Mouse (Mus musculus): ENCODE results near the gene Ly6g6d. TPM values are rescaled to one million over a fixed set of nuclear protein-coding genes. Genes with fewer than 3 reads are reported as not detected.

Gene Ly6g6d
- polyA plus RNA-seq, 1 experiment from 2014 or later: 1.5 TPM

- no peak for ATAC-seq (ENCODE audit: insufficient number of reproducible peaks, low FRiP score, low TSS enrichment, low read depth)
- peaks cover 52% of the 10 kb centered on the region for H3K36me3 ChIP-seq
- no peak overlapping the region for H3K9ac ChIP-seq
- H3K4me1 ChIP-seq: peaks cover 38% of the 10 kb centered on the region
- no peaks in the 10 kb centered on the region for H3K27me3 ChIP-seq
- H3K27ac ChIP-seq (replicated peaks): no peak overlapping the region
- no peak overlapping the region for H3K4me3 ChIP-seq (replicated peaks)
- whole genome bisulfite sequencing: 89% methylated on average over 7 of the region's 7 CpGs
- H3K4me2 ChIP-seq (replicated peaks): no peak overlapping the region
- no peaks in the 10 kb centered on the region for H3K9me3 ChIP-seq (replicated peaks)
These were observed 22.0 kb downstream of the Ly6g6d start for GRCm38 (mm10) chr17:35055691-35056495.

GRCm38 (mm10) chr17:35052271-35052798 is 25.5 kb downstream of the Ly6g6d start:
- H3K9me3 ChIP-seq (replicated peaks): no peaks in the 10 kb centered on the region
- peak overlapping the region; percentile 95 for H3K27ac ChIP-seq (replicated peaks)
- H3K9ac ChIP-seq: peak overlapping the region; percentile 54; the same call in 1 of the 2 replicates
- H3K36me3 ChIP-seq: peaks cover 41% of the 10 kb centered on the region
- no peaks in the 10 kb centered on the region for H3K27me3 ChIP-seq
- WGBS: 71% methylated on average over 12 of the region's 12 CpGs
- peak overlapping the region; percentile 62 for H3K4me3 ChIP-seq (replicated peaks)
- no peak for ATAC-seq (ENCODE audit: insufficient number of reproducible peaks, low FRiP score, low TSS enrichment, low read depth)
- H3K4me1 ChIP-seq: peaks cover 41% of the 10 kb centered on the region
- peak overlapping the region; percentile 87 for H3K4me2 ChIP-seq (replicated peaks)

GRCm38 (mm10) chr17:35051156-35052086 is 26.4 kb downstream of the Ly6g6d start:
- peak; percentile 56 for ATAC-seq (ENCODE audit: insufficient number of reproducible peaks, low FRiP score, low TSS enrichment, low read depth)
- Histone ChIP-seq H3K9me3 (replicated peaks) (no peaks in the 10 kb centered on the region), H3K27me3 (no peaks in the 10 kb centered on the region), H3K4me1 (peaks cover 47% of the 10 kb centered on the region), H3K4me2 (replicated peaks) (peak overlapping the region; percentile 87), H3K4me3 (replicated peaks) (peak overlapping the region; percentile 62), H3K9ac (peak overlapping the region; percentile 54), H3K36me3 (peaks cover 38% of the 10 kb centered on the region), H3K27ac (replicated peaks) (peak overlapping the region; percentile 95)
- WGBS: 1% methylated on average over 21 of the region's 21 CpGs

- no peaks in the 10 kb centered on the region for H3K9me3 ChIP-seq (replicated peaks)
- H3K4me3 ChIP-seq (replicated peaks): peak overlapping the region; percentile 62
- peaks cover 55% of the 10 kb centered on the region for H3K4me1 ChIP-seq
- peak; percentile 12; the same call in 1 of the 2 replicates for ATAC-seq (ENCODE audit: insufficient number of reproducible peaks, low FRiP score, low TSS enrichment, low read depth)
- no peaks in the 10 kb centered on the region for H3K27me3 ChIP-seq
- H3K36me3 ChIP-seq: peaks cover 27% of the 10 kb centered on the region
- H3K9ac ChIP-seq: peak overlapping the region; percentile 78
- peak overlapping the region; percentile 87 for H3K4me2 ChIP-seq (replicated peaks)
- H3K27ac ChIP-seq (replicated peaks): peak overlapping the region; percentile 99
- under 1% methylated on average over 27 of the region's 27 CpGs for WGBS
These were observed 27.6 kb downstream of the Ly6g6d start for GRCm38 (mm10) chr17:35050126-35050750.

- Histone ChIP-seq H3K4me1 (peaks cover 60% of the 10 kb centered on the region), H3K9me3 (replicated peaks) (no peaks in the 10 kb centered on the region), H3K9ac (peak within 1 kb of the TSS; percentile 78), H3K4me3 (replicated peaks) (peak within 1 kb of the TSS; percentile 62), H3K36me3 (peaks cover 22% of the 10 kb centered on the region), H3K27me3 (no peaks in the 10 kb centered on the region), H3K4me2 (replicated peaks) (peak within 1 kb of the TSS; percentile 87), H3K27ac (replicated peaks) (peak within 1 kb of the TSS; percentile 99)
- 1% methylated on average over 11 of the region's 11 CpGs for WGBS
- ATAC-seq (ENCODE audit: insufficient number of reproducible peaks, low FRiP score, low TSS enrichment, low read depth): peak; percentile 22
These were observed 28.3 kb downstream of the Ly6g6d start, which contains the start of gene Clic1 for GRCm38 (mm10) chr17:35049561-35050016. Gene Clic1, plus strand, starts transcription at chr17:35049966.

GRCm38 (mm10) chr17:35048932-35049440 is 28.9 kb downstream of the Ly6g6d start:
- peak overlapping the region; percentile 62 for H3K4me3 ChIP-seq (replicated peaks)
- H3K36me3 ChIP-seq: peaks cover 16% of the 10 kb centered on the region
- peak overlapping the region; percentile 87 for H3K4me2 ChIP-seq (replicated peaks)
- H3K4me1 ChIP-seq: peaks cover 60% of the 10 kb centered on the region
- H3K27ac ChIP-seq (replicated peaks): peak overlapping the region; percentile 99
- H3K27me3 ChIP-seq: no peaks in the 10 kb centered on the region
- 66% methylated on average over 5 of the region's 5 CpGs for WGBS
- H3K9me3 ChIP-seq (replicated peaks): no peaks in the 10 kb centered on the region
- H3K9ac ChIP-seq: no peak overlapping the region
- ATAC-seq (ENCODE audit: insufficient number of reproducible peaks, low FRiP score, low TSS enrichment, low read depth): no peak

- peak overlapping the region; percentile 24; the same call in 1 of the 2 replicates for H3K4me2 ChIP-seq (replicated peaks)
- H3K4me3 ChIP-seq (replicated peaks): no peak overlapping the region
- H3K9me3 ChIP-seq (replicated peaks): no peaks in the 10 kb centered on the region
- peaks cover 63% of the 10 kb centered on the region for H3K4me1 ChIP-seq
- peaks cover 11% of the 10 kb centered on the region for H3K36me3 ChIP-seq
- no peak for ATAC-seq (ENCODE audit: insufficient number of reproducible peaks, low FRiP score, low TSS enrichment, low read depth)
- H3K9ac ChIP-seq: no peak overlapping the region
- peak overlapping the region; percentile 99 for H3K27ac ChIP-seq (replicated peaks)
- H3K27me3 ChIP-seq: no peaks in the 10 kb centered on the region
- WGBS: 32% methylated on average over 11 of the region's 11 CpGs
These were observed 29.5 kb downstream of the Ly6g6d start for GRCm38 (mm10) chr17:35048149-35048931.

GRCm38 (mm10) chr17:35047688-35048087 is 30.2 kb downstream of the Ly6g6d start:
- 48% methylated on average over 1 of the region's 1 CpGs for WGBS
- H3K9ac ChIP-seq: no peak overlapping the region
- no peak for ATAC-seq (ENCODE audit: insufficient number of reproducible peaks, low FRiP score, low TSS enrichment, low read depth)
- H3K4me1 ChIP-seq: peaks cover 59% of the 10 kb centered on the region
- peak overlapping the region; percentile 99 for H3K27ac ChIP-seq (replicated peaks)
- peak overlapping the region; percentile 24; the same call in 1 of the 2 replicates for H3K4me2 ChIP-seq (replicated peaks)
- H3K27me3 ChIP-seq: no peaks in the 10 kb centered on the region
- H3K36me3 ChIP-seq: peaks cover 5% of the 10 kb centered on the region
- no peak overlapping the region for H3K4me3 ChIP-seq (replicated peaks)
- no peaks in the 10 kb centered on the region for H3K9me3 ChIP-seq (replicated peaks)

GRCm38 (mm10) chr17:35046681-35047455 is 31.0 kb downstream of the Ly6g6d start, which contains the start of gene Msh5:
Gene Msh5, minus strand, starts transcription at chr17:35046745.
- Histone ChIP-seq H3K4me1 (peaks cover 51% of the 10 kb centered on the region), H3K27ac (replicated peaks) (peak within 1 kb of the TSS; percentile 99), H3K27me3 (no peaks in the 10 kb centered on the region), H3K4me2 (replicated peaks) (peak within 1 kb of the TSS; percentile 98), H3K36me3 (no peaks in the 10 kb centered on the region), H3K4me3 (replicated peaks) (peak within 1 kb of the TSS; percentile 61), H3K9me3 (replicated peaks) (no peaks in the 10 kb centered on the region), H3K9ac (peak within 1 kb of the TSS; percentile 80)
- 3% methylated on average over 33 of the region's 33 CpGs for WGBS
- peak; percentile 97 for ATAC-seq (ENCODE audit: insufficient number of reproducible peaks, low FRiP score, low TSS enrichment, low read depth)

Data from embryonic facial prominence, embryonic 15.5 days (tissue).